Mouse (Mus musculus): ENCODE data around the gene Actr3b. TPM values are rescaled to one million over a fixed set of nuclear protein-coding genes. Genes with fewer than 3 reads are reported as not detected.

Gene Actr3b
- polyA plus RNA-seq, 1 experiment from 2014 or later = 37.8 TPM

- Histone ChIP-seq H3K4me3 (replicated peaks; ENCODE audit: low read length) (no peak overlapping the region), H3K4me1 (replicated peaks; ENCODE audit: control insufficient read depth, insufficient read depth, low read length) (no peaks in the 10 kb centered on the region), H3K27me3 (ENCODE audit: control insufficient read depth, insufficient read depth, low read length) (no peaks in the 10 kb centered on the region), H3K27ac (no peak overlapping the region), H3K9me3 (ENCODE audit: control insufficient read depth, low read length) (no peaks in the 10 kb centered on the region), H3K9ac (no peak overlapping the region), H3K4me2 (replicated peaks) (no peak overlapping the region), H3K36me3 (replicated peaks; ENCODE audit: control insufficient read depth, insufficient read depth) (no peaks in the 10 kb centered on the region)
- DNase-seq (ENCODE audit: low spot score) = no peak
- 100% methylated on average over 1 of the region's 1 CpGs for WGBS
- ATAC-seq (ENCODE audit: low FRiP score) = no peak
These were observed 131.5 kb downstream of the Actr3b start for GRCm38 (mm10) chr5:25891321-25891720.

Other genes starting within 250 kb of the Actr3b start
- gene Cct8l1, start 243.9 kb upstream of the Actr3b start, polyA plus RNA-seq (2014; fragmentation: Nextera tagmentation; extraction: Ambion mirVana) = not detected in 2 replicates
- 3.7 and 5.2 TPM in 2 replicates for gene Xrcc2, start 54.2 kb upstream of the Actr3b start, polyA plus RNA-seq (2014; fragmentation: Nextera tagmentation; extraction: Ambion mirVana)
- gene Gm21663, start 182.4 kb downstream of the Actr3b start, polyA plus RNA-seq (2014; fragmentation: Nextera tagmentation; extraction: Ambion mirVana) = 0.18 TPM in 1 of 2 replicates, not detected in the other
- 0.10 and 0.32 TPM in 2 replicates for gene Gm21671, start 194.4 kb downstream of the Actr3b start, polyA plus RNA-seq (2014; fragmentation: Nextera tagmentation; extraction: Ambion mirVana)
- gene Gm21680, start 212.7 kb downstream of the Actr3b start, polyA plus RNA-seq (2014; fragmentation: Nextera tagmentation; extraction: Ambion mirVana) = 0.22 and 0.31 TPM in 2 replicates
- 0.41 TPM in 1 of 2 replicates, not detected in the other for gene Gm21698, start 228.7 kb downstream of the Actr3b start, polyA plus RNA-seq (2014; fragmentation: Nextera tagmentation; extraction: Ambion mirVana)
- 0.29 and 0.37 TPM in 2 replicates for gene Gm1979, start 244.8 kb downstream of the Actr3b start, polyA plus RNA-seq (2014; fragmentation: Nextera tagmentation; extraction: Ambion mirVana)

Measured in hindbrain, embryonic 14.5 days (tissue).